Mouse (Mus musculus) Muller cell, postnatal 12 days (primary cell): ENCODE data around the gene 2210407C18Rik.

Experiments
- DNase-seq: peaks from one replicate; pipeline ENCODE4 v3.0.0-alpha.2; 2015; ENCODE audit errors: inconsistent ontology term

Gene 2210407C18Rik

GRCm38 (mm10) chr11:58615975-58616374 is at the start of gene 2210407C18Rik:
Gene 2210407C18Rik, minus strand, starts transcription at chr11:58616075.
- DNase-seq = no peak

DNA sequence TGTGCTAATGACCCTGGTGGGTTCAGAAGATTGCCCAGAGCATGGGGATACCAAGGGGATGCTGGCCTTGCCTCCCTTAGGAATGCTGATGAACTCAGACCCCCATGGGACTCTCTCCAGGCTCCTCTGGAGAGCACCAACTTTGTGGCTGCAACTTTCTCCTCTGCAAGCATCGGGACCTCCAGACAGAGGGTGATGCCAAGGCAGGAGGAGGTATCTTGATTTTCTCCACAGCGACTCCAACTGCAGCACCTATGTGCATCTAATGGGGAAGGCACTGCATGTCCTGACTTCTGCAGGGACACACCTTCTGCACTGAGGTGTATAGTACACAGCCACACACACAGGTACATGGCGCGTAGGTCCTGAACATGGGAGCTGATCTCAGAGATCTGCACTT is 42.7 kb upstream of the 2210407C18Rik start, which contains the start of gene Olfr322:
Olfr322 (plus strand) TSS at position 187 of the 400 bp plus-strand sequence.
- DNase-seq = no peak

GRCm38 (mm10) chr11:58655151-58655550 is 39.3 kb upstream of the 2210407C18Rik start:
- no peak for DNase-seq

GRCm38 (mm10) chr11:58643350-58643749 is 27.5 kb upstream of the 2210407C18Rik start:
- DNase-seq = peak; percentile 17

DNA sequence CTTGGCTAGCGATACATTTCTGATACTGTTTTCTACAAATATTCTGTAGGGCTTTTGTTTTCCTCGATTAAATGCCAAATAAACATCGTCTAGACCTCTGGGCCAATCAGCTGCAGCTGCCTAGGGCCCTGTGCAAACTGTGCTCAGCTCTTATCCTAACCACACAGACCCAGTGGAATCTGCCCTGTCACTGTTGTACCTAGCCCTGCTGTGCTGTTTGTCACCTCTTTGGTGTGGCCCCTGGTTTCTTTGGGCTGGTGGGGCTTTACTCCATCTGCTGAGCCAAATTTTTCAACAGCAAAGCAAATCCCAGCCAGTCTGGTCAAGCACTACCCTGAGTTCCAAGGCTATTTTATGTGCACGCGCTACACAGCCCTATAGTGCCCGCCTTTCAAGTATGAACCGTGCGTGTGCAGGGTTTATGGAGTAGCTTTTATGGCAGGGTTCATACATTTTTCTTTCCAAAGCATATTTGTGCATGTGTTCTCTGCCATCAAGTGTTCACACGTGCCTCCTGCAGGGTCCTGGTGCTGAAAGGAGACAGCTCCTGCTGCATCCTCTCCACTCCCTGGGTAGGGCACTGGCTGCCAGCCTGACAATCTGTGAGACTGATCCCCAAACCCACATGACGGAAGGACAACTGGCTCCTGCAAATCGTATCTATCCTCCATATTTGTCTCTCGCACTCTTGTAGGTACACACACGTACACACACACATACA is 25.9 kb upstream of the 2210407C18Rik start:
- DNase-seq = no peak

GRCm38 (mm10) chr11:58641057-58641456 is 25.2 kb upstream of the 2210407C18Rik start:
- no peak for DNase-seq

GRCm38 (mm10) chr11:58640272-58640867 is 24.5 kb upstream of the 2210407C18Rik start, which contains the start of gene Trim58:
Gene Trim58, plus strand, starts transcription at chr11:58640465.
- DNase-seq = peak; percentile 38

DNA sequence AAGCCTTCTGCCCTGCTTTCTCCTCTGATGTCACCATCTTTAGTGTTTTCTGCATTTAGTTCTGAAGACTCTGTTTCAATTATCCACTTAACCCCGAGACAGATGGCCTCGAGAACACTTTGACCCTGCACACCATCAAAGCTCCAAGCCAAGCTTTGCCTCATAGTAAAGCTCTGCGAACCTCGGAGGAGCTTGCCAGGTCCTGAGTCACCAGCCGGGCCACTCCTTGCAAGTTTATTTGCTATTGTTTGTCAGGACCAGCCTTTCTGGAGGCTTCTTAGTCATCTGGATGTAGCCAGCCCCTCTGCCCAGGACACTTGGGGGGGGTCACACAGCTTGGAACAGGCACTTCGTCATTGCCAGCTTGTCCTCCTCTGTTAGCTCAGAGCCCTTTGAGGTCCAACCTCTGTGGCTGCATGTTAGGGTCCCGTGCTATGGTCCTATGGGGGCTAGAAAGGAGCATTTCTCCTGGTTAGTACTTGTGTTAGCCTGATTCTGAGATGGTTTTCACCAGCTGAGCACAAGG is 22.4 kb upstream of the 2210407C18Rik start:
- DNase-seq = peak; percentile 76

- DNase-seq = peak; percentile 53
Measured at GRCm38 (mm10) chr11:58636376-58636977, 20.6 kb upstream of the 2210407C18Rik start.

GRCm38 (mm10) chr11:58634878-58635277 is 19.0 kb upstream of the 2210407C18Rik start:
- no peak for DNase-seq

DNA sequence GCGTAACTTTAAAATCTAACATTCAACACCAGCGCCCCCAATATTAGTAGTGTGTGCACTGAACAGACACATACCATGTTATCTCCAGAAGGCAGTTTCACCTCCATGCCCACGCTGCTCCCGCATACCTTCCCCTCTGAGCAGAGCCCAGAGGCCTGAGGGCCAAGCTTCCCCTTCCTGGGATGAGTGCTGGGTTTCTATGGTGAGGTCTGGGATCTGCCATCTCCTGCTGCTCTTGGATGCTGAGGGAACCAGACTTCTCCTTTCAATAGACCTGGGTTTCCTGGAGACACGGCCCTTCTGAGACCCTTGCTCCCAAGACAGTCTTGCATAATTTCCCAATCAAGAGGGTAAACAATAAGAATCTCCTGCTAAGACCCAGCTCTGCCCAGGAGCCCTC is 14.5 kb upstream of the 2210407C18Rik start, which contains the start of gene Olfr323:
Olfr323 (minus strand) TSS at position 101 of the 400 bp plus-strand sequence.
- DNase-seq = no peak

- no peak for DNase-seq
Measured at GRCm38 (mm10) chr11:58626146-58626545, 10.3 kb upstream of the 2210407C18Rik start.

DNA sequence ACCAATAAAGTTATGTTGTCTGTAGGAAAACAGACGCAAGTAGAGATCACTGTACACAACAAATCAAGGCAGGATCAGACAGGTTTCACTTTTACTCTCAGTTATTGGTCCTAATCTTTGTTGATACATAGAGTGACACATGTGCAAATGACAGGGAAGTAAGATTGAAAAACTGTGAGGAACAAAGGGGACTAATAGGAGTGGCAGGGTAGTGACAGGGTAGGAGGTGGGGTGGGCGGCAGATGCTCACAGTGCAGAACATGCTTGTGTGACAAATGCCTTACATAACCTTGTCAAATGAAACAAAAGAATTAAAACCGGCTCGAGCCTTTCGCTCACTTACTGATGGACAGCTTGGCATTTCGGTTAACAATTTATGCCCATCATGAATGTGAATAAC is 2.9 kb upstream of the 2210407C18Rik start:
- no peak for DNase-seq

DNA sequence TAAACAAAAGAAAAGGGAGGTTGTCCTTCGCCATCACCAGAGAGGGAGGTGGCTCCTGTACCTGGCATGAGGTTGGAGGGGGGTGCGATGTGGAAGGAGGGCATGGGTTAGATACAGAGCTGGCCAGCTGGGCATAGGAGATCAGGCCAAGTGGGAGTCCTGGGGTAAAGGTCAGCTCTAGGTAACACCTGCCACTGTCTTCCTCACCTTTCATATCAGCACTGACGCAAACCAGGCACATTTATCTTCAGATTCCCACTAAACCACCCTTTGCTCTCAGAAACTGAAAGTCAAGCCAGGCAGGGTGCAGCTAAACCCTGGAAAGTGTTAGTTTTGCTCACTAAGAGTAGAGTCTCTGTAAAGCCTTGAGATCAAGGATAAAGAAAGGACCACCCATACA is 2.5 kb upstream of the 2210407C18Rik start:
- no peak for DNase-seq

DNA sequence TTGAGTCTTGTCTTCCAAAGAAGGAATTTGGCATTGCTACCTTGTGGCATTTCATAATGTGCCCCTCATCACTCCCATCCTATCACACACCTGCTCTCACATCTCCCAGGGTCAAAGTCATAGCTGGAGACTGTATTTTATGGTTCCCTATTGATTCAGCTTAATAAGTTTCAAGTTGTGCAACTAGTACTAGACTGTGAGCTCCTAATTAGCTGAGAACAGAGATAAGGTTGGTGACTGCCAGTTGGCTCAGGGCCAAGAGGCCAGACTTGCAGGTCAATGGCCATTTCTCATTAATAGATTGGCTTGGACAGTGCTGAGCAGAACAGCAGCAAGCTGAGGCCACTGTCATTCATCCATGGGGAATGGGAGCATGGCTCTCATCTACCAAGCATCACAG is 1.3 kb downstream of the 2210407C18Rik start:
- peak; percentile 51 for DNase-seq

DNA sequence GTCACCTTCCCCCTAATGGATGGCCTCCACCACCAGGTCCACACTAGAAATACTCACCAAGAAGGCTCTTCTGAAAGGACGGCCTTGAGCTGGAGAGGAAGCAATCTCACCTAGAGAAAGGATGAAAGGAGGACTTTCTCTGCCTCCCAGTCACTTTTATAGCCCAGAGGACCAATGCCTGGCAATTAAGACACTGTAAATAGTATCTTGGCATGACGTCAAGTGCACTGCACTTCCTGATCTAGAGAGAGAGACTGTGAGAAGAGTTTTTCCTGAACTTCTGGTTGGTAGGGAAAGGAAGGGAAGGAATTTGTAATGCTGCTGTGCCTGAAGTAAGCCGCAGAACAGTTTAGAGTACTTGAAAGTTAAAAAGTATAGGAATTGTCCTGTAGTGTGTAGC is 2.5 kb downstream of the 2210407C18Rik start:
- DNase-seq = no peak

DNA sequence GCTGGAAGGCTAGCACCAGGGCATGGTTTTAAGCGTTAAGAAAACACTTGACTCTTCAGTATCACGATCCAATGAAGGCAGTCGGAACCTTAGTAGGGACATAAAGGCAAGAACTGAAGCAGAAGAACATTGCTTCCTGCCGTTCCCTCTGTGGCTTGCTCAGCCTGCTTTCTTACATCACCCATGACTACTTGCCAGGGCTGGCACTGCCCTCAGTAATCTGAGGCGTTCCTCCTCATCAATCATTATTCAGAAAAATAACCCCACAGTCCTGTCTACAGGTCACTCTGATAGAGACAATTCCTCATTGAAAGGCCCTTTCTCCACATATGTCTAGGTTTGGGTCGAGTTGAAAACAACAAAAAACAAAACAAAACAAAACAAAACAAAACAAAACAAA is 8.8 kb downstream of the 2210407C18Rik start:
- DNase-seq = no peak

DNA sequence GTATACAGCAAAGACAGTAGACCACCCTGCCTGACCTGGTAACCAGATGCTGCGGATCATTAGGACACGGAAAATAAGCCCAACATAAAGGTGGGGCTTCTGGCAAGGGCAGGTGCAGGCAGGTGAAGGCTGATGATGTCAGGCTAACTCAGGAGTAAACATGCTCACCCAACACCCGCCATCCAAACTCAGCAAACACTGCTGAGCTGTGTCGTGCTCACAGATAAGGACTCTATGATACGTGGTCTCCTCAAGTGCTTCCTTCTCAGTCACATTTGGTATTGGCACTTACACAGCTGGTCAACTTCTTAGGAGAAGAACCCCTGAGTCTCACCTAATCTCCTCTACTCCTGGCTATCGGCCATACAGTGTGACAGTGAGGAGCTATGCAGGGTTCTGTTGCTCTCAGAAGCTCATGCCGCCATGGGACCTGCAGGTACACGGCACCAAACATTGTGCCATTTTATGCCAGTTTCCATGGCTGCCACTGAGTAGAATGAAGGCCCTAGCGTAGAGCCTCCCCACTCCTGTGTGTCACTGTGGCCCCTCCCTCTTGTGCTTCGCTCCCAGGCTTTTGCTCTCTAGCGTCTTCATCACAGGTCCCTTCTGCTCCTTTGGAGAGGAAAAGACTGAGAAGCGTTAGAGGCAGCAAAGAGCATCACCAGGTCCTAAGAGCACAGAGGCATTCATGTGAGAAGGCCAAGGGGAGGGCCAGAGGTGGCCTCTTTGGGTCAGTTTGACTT is 9.5 kb downstream of the 2210407C18Rik start:
- DNase-seq = no peak

DNA sequence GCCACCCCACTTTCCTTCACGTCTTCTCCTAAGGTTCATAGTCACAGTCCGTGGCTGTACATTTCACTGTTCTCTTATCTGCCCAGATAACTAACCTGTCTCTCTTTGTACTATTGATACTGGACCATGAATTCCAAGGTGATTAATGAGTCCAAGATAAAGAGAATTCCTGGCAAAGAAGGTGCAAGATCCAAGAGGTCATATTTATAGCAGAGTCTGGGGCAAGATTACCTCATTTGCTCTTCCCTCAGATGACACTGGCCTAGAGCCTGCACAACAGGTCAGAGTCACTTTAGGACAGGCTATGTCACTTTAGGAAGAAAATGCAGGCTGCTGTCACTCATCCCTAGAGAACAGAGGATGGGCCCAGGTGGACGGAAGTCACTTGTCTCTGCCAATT is 10.6 kb downstream of the 2210407C18Rik start:
- DNase-seq = no peak

GRCm38 (mm10) chr11:58604688-58605087 is 11.2 kb downstream of the 2210407C18Rik start:
- DNase-seq = no peak

DNA sequence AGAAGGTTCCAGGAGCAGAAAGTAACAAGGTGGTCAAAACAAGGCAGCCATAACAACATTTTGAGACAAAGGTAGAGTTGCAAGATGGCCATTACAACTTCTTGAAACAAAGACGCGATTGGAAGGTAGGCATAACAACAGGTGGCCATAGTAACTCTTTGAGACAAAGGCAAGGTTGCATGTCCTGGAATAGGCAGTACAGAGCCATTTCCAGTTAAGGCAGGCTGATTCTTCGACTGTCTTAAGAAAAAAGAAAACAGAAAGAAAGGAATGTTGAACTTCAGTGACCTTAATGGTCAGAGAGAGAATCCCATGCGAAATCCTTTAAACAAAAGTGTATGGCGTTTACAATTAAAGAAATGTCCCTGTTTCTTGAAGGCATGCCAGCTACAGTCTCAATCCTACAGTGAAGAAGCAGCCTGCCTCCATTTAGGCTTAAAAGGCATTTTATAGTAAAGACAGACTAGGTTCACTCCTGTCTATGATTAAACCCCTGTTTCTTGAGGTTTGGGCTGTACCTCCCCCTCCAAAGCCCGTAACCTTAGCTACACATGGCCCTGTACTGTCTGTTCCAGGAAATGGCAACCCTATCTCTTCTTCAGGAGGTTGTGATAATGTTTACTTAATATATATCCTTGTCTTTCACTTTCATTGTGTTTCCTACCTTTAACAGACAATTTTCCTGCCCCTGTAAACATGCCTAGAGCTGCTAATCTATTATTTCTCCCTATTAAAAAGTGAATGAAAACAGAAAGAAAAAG is 12.9 kb downstream of the 2210407C18Rik start:
- DNase-seq = no peak
